Mouse (Mus musculus): ENCODE data around the gene Gm4214. TPM values are rescaled to one million over a fixed set of nuclear protein-coding genes. Genes with fewer than 3 reads are reported as not detected.
"Not testable (repeated sequence)": the region's sequence is repeated elsewhere in the genome, so short reads cannot be mapped to it uniquely, and the experiment has no call there.

The Gm4214 gene
- not detected in 2 replicates for total RNA-seq (2015)
- not detected in 2 replicates for total RNA-seq (2017)

DNA sequence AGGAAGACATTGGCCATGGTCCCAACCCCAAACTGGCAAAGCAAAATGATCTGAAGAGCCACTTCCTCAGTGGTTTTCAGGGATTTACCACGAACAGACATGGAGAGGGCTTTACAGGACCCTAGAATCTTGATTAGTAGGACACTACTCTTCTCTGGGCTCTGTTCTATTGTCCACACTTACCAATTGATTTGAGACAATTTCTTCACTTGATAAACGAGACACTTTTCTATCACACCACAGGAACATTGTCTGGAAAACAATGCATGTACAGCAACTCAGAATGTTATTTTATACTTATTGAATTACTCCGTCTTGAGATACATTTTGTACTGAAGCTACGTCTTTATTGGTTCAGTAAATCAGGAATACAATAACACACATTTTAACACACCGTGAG, at the start of gene Gm4214:
TSS of gene Gm4214 (minus strand) at position 101 of the 400 bp plus-strand sequence.
- ATAC-seq (replicated peaks; ENCODE audit: poor library complexity), result not testable (repeated sequence)

DNA sequence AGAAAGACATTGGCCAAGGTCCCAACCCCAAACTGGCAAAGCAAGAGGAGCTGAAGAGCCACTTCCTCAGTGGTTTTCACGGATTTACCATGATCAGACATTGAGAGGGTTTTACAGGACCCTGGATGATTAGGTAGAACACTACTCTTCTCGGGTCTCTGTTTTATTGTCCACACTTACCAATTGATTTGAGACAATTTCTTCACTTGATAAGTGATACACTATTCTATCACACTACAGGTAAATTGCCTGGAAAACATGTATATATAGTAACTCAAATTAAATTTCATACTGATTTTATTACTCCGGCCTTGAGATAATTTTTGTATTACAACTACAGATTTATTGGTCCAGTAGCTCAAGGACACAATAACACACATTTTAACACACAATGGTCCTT, 35.4 kb upstream of the Gm4214 start, which contains the start of gene Gm4216:
TSS of gene Gm4216 (minus strand) at position 101 of the 400 bp plus-strand sequence.
- not testable (repeated sequence) for ATAC-seq (replicated peaks; ENCODE audit: poor library complexity)

Other genes with a start within 250 kb of the Gm4214 start
- gene Vmn1r157, start 223.0 kb downstream of the Gm4214 start, total RNA-seq (2015), result not detected in 2 replicates
- gene Vmn1r157, start 223.0 kb downstream of the Gm4214 start, total RNA-seq (2017), result not detected in 2 replicates
- not detected in 2 replicates for gene Vmn1r158, start 193.9 kb downstream of the Gm4214 start, total RNA-seq (2015)
- gene Vmn1r158, start 193.9 kb downstream of the Gm4214 start, total RNA-seq (2017), result not detected in 2 replicates
- gene Vmn1r159, start 141.1 kb downstream of the Gm4214 start, total RNA-seq (2015), result not detected in 2 replicates
- not detected in 2 replicates for gene Vmn1r159, start 141.1 kb downstream of the Gm4214 start, total RNA-seq (2017)
- not detected in 2 replicates for gene Vmn1r160, start 113.4 kb downstream of the Gm4214 start, total RNA-seq (2015)
- not detected in 2 replicates for gene Vmn1r160, start 113.4 kb downstream of the Gm4214 start, total RNA-seq (2017)
- gene Gm4216, start 35.2 kb upstream of the Gm4214 start, total RNA-seq (2015), result not detected in 2 replicates
- not detected in 2 replicates for gene Gm4216, start 35.2 kb upstream of the Gm4214 start, total RNA-seq (2017)
- not detected in 2 replicates for gene Vmn1r163, start 70.9 kb upstream of the Gm4214 start, total RNA-seq (2015)
- not detected in 2 replicates for gene Vmn1r163, start 70.9 kb upstream of the Gm4214 start, total RNA-seq (2017)
- not detected in 2 replicates for gene Gm8720, start 82.8 kb upstream of the Gm4214 start, total RNA-seq (2015)
- gene Gm8720, start 82.8 kb upstream of the Gm4214 start, total RNA-seq (2017), result not detected in 2 replicates
- gene Gm10662, start 159.8 kb upstream of the Gm4214 start, total RNA-seq (2015), result not detected in 2 replicates
- gene Gm10662, start 159.8 kb upstream of the Gm4214 start, total RNA-seq (2017), result not detected in 2 replicates
- not detected in 2 replicates for gene Vmn1r165, start 232.7 kb upstream of the Gm4214 start, total RNA-seq (2015)
- not detected in 2 replicates for gene Vmn1r165, start 232.7 kb upstream of the Gm4214 start, total RNA-seq (2017)

Measured in megakaryocyte progenitor cell, adult 5-6 weeks (primary cell).